Mouse (Mus musculus) ZHBTc4 (cell line): ENCODE data around the gene Nelfb.

ENCODE experiments used
- DNase-seq: peaks from one replicate; pipeline ENCODE4 v3.0.0-alpha.2; 2011; ENCODE audit warnings: low read depth, low spot score

The Nelfb gene

DNA sequence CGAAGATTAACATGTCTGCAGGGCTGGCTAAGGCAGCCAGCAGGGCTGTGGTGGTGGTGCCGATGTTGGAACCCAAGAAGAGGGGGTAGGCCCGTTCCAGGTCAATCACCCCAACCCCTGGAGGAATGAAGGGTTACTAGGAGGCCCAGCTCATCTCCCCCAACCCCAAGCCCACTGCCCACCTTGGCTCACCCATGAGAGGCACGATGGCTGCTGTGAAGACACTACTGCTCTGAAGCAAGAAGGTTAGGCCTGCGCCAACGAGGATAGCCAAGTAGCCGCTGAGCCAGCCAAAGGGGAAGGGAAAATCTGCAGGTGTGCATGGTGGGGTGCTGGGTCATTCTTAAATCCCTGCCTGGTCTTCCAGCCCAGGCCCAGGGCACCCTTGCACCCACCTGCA is 19.3 kb upstream of the Nelfb start:
- no peak for DNase-seq

DNA sequence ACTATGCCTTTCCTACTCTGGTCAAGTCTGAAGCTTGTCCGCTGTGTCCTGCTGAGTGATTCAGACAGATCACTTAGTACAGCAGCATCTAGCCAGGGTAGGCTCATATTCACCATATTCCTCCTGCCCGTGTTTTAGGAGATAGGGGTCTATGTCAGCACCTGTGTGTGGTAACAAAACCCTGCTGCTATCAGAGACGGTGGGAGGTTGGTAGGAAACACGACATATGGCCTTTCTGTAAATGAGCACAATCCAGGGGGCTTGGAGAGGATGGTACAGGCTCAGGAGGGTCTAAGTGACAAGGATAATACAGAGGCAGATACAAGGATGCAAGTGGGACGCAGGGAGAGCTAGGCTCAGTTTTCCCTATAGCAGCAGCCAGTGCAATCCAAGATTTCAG is 18.3 kb upstream of the Nelfb start:
- no peak for DNase-seq

DNA sequence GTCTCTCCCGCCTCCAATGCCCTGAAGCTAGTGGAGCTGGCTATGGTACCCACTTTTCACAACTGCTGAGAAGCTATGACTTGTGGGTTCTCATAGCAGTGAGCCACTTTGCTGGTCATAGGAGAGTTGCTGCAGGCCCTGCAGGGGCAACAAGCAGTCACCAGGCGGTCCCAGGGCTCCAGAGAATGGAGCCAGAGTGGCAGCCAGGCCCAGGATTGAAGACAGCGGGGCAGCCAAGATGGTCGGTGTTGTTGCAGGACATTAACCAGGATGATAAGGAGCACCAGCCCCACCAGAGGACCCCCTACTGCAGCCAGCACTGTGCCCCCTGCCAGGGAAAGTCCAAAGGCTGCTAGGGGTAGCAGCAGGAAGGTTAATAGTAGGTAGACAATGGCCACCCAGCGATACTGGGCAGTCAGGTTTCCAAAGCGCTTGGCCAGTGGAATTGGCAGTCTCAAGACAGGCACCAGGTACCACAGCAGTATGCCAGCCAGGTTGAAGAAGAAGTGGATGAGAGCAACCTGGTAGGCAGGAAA is 17.8 kb upstream of the Nelfb start:
- no peak for DNase-seq

DNA sequence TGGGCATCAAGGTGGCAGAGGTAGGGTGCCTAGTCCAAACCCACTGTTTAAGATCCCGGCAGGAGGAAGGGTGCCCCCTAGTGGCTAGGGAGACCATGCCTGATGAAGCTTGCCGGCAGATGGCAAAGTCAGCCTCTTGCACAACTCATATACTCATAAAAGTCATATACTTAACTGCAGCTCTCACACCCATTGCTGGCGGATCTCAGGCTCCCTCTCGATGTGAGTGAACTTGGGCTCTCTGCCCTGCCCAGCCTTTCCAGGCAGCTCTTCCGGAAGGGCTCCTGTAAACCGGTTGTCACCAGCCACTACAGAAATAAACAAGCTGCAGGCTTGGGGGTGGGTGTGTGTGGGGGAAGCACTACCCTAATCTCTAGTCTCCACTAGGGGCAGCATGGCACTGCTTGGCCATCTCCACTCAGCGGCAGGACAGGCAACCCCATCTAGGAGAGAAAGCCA is 17.2 kb upstream of the Nelfb start:
- peak; percentile 96 for DNase-seq

DNA sequence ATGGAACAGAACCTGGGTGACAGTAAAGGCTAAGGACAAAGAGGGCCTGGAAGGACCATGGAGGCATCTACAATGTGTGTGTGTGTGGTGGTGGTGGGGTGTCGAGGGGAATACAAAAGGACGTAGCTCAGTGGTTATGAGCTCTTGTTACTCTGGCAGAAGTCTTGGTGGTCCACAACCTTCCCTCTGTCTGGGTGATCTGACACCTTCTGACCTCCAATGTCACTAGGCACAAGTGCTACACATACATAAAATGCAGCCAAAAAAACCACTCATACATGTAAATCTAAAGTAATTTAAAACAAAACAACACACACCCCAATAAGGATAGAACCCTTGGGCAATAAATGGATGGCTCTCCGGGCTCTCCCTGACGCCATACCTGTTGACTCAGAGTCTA is 16.1 kb upstream of the Nelfb start:
- DNase-seq: no peak

DNA sequence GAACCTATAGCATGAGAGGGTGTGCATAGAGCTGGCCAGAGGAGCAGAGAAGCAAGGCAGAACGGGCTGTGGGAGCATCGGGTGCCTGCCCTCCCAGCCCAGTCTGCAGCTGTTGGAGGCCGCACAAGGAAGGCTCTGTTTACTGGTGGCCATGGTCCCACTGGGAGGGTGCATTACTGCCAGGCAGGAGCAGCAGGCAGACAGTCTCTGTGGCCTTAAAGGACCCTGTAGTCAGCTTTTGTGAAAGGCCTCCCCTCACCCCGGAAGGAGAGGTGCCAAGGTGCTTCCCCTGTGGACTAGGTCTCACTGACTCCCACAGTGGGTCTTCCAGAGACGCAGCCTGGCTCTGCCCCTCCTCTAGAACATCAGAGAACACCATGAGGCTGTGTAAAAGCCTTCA is 15.6 kb upstream of the Nelfb start:
- no peak for DNase-seq

DNA sequence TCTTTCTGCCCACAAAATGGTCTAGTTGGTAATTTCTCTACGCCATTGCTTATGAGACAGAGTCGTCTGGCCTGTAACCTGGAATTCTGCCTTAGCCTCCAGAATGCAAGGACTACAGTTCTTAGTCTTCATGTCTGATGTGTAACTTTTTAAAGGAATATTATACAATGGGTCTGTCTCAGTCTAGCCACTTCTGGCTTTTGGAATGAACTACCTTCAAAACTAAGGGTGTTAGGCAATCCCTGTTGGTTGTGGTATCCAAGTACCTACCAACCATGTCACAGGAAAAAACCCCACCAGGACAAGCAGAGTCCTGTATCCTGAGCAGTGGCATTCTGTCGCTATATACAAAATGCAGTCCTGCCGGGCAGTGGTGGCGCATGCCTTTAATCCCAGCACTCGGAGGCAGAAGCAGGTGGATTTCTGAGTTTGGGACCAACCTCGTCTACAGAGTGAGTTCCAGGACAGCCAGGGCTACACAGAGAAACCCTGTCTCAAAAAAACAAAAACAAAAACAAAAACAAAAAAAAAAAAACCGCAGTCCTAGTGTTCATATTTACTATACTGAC is 14.6 kb upstream of the Nelfb start:
- no peak for DNase-seq

DNA sequence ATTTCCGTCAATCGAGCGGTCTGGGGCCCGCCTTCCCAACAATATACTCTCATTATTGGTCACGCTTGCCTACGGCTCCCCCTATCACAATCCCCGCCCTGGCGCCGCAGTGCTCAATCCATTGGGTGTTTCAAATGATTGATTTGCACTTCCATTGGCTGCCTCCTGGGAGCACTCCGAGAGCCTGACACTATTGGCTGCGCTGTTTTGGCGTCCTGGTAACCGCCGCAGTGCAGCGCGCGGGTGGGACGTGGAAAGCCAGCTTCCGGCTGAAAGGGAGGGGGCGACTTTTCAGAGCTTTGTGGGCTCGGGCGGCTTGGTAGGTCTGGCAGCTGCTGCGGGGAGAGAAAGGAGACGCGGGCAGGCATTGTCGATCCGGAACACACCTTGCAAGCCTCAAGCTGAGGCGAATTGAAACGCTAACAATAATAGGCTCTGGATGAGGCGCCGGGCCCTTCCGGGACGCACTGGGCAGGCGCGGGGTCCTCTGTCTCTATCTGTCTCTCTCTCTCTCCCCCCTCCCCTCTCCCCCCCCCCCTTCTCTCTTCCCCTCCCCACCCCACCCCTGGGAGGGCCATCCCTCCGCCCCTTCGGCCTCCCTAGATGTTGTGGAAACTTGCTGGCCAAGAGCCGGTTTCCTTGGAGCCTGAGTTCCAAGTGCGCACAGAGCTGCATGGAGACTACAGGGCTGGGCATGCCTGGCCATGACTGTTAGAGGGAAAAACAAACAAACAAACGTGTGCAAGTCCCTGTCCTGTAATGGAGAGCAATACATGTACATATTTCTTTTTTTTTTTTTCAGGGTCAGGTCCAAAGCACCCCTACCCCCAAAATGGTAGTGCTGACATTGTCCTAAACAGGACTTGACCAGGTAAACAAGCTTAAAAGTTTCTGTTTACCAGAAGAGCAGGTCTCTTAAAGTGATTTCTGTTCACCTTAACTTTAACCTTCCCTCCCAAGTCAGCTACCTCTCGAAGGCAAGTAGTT is 13.8 kb upstream of the Nelfb start:
- peak; percentile 100 for DNase-seq

DNA sequence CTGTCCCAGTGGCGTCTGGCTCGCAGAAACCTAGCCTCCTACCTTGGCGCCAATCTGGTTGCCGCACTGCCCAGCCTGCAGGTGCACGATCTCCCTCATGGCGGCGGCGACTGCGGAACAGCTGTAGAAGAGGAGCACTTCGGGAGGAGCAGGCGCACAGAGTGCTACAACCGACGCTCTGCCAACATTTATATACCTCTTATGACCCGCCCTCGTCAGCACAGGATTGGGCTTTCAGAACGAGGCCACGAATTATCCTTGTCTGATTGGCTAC is 13.1 kb upstream of the Nelfb start, which contains the start of gene Tubb4b:
Gene Tubb4b, minus strand, starts transcription at position 211 of the 274 bp plus-strand sequence.
- DNase-seq: no peak

DNA sequence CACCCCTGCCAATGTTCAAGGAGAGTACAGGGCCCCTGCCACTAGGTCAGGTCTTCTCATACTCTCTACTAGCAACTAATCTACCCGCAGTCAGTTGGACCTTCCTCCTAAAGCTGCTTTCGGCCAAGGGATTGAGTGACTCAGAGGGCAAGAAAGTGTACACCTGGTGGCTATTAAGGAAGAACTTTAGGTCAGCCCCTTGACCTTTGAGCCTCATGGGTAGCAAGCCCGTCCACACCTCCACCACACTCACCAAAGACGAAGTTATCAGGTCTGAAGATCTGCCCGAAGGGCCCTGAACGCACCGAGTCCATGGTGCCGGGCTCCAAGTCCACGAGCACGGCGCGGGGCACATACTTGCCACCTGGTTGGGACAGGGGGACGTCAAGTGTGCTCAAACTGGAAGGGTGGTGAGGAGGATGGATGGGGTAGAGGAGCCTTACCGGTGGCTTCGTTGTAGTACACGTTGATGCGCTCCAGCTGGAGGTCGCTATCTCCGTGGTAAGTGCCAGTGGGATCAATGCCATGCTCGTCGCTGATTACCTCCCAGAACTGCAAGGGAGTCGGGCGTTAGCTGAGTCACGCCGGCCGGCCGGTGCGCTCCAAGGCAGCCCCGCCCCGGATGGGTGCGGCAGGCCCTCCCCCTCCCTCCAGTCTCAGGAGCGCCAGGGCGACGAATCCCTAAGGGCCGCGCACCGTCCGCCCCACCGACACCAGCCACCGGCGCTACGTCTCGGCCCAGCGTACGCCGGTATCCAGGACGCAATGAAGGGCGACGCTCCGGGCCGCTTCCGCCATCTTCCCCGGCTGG is 12.6 kb upstream of the Nelfb start:
- peak; percentile 96 for DNase-seq

DNA sequence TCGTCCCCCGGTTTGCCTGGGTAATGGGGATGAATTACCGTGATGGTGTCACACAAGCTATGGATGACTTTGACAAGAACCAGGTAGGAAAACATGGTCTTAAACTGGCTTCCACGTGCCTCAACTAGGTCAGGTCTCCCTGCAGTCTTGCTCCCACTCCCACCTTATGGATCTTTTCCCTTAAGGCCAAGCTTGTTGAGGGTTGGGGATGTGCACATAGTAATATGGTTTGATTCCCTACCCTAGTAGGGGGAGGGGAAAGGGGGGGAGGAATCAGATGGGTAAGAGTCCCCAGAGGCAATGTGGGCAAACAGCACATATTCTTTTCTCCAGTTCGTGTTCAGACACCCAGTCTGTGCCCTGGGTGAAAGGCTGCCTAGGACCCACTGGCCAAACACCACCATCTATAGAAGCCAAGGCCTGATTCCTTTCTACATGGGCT is 10.1 kb upstream of the Nelfb start:
- peak; percentile 46 for DNase-seq

DNA sequence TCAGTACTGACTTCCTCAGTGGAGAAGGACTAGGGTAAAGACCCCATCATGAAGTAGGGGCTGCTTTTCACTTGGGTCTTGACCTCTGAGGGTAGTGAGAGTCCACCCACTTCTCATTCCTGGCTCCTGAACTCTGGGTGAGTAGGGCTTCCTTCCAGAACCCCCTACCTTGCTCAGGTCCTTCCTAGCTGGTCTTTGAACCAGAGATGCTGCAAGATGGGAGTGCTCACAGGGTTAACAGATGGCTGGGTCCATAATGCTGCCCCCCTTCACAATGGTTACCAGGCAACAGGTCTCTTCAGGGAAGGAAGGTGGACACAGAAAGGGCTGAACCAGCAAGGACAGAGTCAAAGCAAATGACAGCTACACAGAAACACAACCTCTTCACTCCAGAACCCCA is 7.2 kb upstream of the Nelfb start, which contains the start of gene Fam166a:
Gene Fam166a, plus strand, starts transcription at position 301 of the 400 bp plus-strand sequence.
- DNase-seq: no peak

DNA sequence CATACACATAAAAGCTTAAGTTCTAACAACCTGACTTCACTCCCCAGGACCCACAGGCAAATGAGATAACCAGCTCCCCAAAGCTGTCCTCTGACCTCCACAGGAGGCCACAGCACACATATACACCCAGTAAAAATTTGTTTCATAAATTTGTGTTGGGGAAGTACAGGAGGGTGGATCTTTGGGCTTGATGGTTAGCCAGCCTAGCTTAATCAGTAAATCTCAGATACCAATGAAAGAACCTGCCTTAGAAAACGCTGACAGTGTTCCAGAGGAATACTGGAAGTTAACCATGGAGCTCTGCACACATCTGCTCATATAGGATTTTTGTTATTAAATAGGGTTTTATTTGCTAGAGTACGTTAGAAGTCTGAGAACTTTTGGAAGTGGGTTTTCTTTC is 6.4 kb upstream of the Nelfb start:
- no peak for DNase-seq

DNA sequence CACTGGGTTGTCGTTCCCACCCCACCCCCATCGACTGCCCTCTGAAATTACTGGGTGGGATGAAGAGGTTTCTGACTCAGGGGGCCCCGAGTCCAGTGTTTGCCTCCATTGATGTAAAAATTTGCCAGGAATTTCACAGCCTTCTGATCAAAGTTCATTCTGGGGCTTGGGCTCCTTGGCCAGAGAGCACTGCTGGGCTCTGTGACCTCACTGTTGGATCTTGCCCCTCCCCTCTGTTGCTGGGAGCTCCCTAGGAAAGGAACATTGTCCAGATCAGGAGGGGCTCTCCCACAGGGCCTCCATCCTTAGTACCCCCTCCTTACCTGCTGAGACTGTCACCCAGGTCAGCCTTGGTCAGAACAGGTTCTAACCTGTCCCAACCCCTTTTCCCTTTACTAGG is 3.2 kb upstream of the Nelfb start, which contains the start of gene Stpg3:
Gene Stpg3, minus strand, starts transcription at position 194 of the 400 bp plus-strand sequence.
- DNase-seq: no peak

DNA sequence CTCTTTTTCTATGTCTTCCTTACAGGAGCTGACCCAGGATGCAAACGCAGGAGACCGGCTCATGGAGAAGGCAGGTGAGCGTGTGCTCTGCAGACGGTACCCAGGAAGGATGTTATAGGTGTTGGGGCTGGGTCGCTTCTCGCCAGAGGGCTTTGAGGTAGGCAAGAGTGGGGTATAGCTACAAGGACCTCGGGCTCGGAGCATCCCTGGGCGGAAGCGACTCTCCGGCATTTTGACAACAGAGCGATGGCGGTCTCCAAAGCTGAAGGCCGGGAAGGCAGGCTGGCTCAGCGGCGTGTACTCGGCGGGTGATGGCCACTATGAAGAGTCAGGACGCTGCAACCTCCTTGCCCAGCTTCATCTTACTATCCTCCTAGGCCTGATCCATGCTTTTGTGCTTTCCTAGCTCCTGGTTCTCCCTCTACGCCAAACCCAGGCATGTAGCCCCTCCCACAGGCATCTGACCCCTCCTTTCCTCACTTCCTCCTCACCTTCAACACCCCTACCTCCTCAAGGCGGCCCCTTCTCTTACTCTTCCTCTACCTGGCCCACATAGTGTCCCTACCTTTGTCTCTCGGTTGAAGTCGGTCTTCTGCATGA is 2.1 kb upstream of the Nelfb start:
- DNase-seq: peak; percentile 44

DNA sequence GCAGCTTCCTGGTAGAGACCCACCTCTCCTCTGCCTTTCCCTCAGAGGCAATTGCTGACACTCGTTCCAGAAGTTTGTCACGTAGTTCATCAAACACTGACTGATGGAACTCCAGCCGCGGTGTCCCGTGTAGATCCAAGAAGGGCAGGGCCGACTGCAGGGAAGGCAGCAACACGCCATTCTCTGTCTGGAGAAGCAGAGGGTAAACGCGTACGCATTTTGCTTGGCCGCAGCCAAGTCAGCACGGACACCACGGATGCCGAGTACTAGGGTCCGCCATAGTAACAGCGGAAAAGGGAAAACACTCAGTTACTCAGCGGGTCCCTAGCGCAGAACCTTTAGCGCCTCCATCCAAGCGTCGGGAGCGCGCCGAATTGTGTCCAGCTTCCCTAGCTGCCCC is 603 bp downstream of the Nelfb start:
- DNase-seq: no peak

DNA sequence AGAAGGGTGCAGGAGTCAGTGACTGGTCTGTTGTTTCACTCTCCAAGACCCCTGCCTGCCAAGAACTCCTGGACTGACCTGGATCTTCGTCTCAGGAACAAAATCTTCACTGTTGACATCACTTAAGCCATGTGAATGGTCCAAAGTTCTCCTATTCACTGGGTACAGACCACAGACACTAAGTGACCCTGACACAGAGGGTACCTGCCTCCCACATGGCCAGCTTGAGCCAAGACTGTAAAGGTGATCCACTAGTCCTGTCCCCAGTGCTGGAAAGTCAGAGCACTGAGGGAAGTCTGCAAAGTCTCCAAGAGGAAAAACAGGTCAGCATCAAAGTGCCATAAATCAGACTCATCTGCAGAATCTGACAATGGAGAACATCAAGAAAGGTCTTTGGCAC is 3.7 kb downstream of the Nelfb start:
- no peak for DNase-seq

DNA sequence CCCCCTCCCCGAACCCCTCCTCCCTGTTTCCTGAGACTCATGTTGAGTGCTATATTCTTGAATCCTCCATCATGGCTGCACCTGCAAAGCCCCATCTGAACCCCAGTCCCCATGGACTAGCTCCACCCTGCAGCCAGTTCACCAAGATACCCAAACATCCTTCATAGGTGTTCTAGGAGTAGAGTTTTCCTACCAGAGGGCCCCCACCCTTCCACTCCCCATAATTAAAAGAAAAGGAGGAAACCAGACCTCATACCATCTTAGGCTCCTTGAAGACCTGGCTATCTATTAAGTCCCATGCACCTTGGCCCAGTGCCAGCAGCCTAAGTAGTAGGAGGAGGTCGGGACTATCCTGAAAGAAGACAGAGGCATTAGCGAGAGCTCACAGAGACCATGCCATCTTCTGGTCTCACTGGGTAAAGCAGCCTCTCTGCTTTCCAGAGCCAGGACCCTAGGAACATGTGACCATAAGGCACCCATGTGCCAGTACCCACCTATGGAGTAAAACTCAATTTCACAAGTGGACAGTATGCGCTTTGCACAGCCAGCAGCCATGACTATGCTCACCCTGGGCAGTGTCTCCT is 7.6 kb downstream of the Nelfb start:
- DNase-seq: peak; percentile 60

DNA sequence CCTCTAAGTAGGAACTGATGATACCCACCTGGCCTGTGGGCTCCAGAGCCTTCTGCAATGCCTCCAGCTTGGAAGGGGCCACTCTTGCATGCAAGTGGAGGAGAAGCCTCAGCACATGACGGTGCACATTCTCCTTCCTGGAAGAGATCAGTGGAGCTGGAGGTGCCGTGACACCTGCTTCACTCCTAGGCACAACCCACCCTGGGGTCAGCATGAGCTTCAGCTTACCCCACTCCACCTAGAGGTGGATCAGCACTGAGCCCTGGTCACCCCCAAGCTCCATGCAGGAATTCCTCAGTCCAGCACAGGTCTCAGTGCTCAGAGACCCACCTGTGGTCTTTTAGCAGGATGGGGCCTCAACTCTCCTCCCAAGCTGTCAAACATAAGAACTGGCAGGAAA is 10.7 kb downstream of the Nelfb start:
- DNase-seq: no peak

DNA sequence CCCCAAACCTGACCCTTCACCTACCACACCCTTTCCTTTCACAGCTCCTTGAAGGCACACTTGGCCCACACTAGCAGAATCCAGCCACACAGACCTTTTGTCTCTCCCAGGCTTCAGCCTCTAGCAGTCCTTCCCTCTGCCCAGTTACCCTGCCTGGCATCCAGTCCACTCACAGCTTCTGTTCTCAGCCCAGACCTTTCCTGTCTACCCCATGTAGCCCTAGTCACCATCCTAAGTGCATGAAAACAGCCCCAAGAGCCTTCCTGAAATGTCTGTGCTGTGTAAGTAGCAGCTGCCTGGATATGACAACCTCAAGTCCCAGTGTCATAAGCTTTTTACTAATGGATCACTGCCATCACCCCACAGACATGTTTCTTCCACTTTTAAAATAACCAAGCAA is 13.3 kb downstream of the Nelfb start:
- DNase-seq: no peak

DNA sequence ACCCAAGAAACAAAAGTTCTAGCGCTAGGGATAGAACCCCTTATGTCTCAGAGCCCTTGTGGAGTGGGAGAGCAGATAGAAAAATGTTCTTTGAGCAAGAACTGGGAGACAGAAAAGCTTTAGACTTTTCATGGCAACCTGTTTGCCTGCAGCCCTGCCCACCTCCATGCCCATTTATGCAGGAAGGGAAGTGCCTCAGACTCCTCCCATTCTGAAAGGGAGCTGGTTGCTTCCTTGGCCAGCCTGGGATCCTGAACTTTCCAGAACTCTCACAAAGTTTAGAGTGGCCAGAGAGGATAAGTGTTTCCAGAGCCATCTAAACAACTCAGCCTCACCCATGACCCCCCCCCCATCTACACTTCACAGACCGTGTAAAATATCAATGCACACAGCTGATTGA is 14.1 kb downstream of the Nelfb start:
- no peak for DNase-seq
